Mouse (Mus musculus): Measurements from ENCODE around the gene BC035044. TPM values are rescaled to one million over a fixed set of nuclear protein-coding genes. Genes with fewer than 3 reads are reported as not detected.

The BC035044 gene
- total and polyA plus RNA-seq, 2 experiments from 2014 or later = 0.38 to 0.41 TPM

DNA sequence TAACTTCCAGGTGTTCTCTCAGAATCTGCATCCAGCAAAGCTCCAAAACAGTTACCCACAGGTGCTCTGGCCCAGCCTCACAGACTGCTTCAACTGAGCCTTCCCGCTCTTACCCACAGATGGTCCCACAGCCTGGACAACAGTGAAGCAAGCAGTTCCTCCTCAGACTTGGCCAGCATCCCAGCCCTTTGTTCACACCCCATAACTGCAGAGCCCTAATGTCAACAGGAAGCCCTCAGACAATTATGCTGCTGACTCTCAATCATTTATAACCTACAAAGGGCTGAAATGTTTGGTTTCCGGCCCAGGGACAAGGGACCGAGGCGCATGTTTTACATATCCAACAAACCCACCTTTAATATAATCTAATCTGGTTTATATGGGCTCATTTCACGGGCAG is 34.7 kb downstream of the BC035044 start:
- peak; percentile 59 for ATAC-seq
- Histone ChIP-seq H3K4me1 (ENCODE audit: insufficient read depth) (no peaks in the 10 kb centered on the region), H3K9me3 (ENCODE audit: low read length) (no peaks in the 10 kb centered on the region)

DNA sequence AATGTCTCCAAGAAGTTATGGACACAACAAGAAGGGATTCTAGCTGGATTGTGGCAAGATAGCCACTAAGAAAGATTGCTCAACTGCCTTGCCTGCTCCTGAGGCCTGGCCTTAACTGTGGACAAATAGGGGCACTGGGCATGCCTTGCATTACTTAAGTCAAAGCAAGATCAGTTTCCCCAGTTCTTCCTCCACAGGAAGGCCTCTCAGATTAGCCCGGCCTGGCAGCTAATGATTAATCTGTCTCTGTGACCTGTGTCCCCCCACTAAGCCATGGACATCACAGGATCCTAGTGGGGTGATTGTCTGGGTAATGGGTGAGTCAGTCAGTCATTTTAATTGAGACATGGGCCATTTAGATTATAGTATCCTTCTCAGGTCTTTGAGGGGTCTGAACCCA is 35.4 kb downstream of the BC035044 start:
- ATAC-seq = no peak
- Histone ChIP-seq H3K4me3 (ENCODE audit: low read depth, low read length) (no peak overlapping the region), H3K9me3 (ENCODE audit: low read length) (no peaks in the 10 kb centered on the region), H3K4me1 (ENCODE audit: insufficient read depth) (no peaks in the 10 kb centered on the region), H3K4me2 (ENCODE audit: low read depth) (no peak overlapping the region), H3K36me3 (ENCODE audit: insufficient read depth) (no peaks in the 10 kb centered on the region), H3K9ac (no peak overlapping the region), H3K27ac (ENCODE audit: low read depth, low read length) (no peak overlapping the region), H3K27me3 (ENCODE audit: insufficient read depth, low read length) (no peaks in the 10 kb centered on the region)
- DNase-seq = no peak
- 77% methylated on average over 1 of the region's 1 CpGs for WGBS
- no peak for TF ChIP-seq CTCF (IDR thresholded peaks at IDR 0.05; ENCODE audit: low read depth)

More for the DNA sequence above, 34.7 kb downstream of the BC035044 start:
- Histone ChIP-seq H3K27me3 (ENCODE audit: insufficient read depth, low read length) (no peaks in the 10 kb centered on the region), H3K9ac (no peak overlapping the region), H3K4me2 (ENCODE audit: low read depth) (no peak overlapping the region), H3K27ac (ENCODE audit: low read depth, low read length) (no peak overlapping the region), H3K36me3 (ENCODE audit: insufficient read depth) (no peaks in the 10 kb centered on the region), H3K4me3 (ENCODE audit: low read depth, low read length) (no peak overlapping the region)
- 34% methylated on average over 5 of the region's 5 CpGs for WGBS
- DNase-seq = no peak
- TF ChIP-seq CTCF (IDR thresholded peaks at IDR 0.05; ENCODE audit: low read depth) = no peak

DNA sequence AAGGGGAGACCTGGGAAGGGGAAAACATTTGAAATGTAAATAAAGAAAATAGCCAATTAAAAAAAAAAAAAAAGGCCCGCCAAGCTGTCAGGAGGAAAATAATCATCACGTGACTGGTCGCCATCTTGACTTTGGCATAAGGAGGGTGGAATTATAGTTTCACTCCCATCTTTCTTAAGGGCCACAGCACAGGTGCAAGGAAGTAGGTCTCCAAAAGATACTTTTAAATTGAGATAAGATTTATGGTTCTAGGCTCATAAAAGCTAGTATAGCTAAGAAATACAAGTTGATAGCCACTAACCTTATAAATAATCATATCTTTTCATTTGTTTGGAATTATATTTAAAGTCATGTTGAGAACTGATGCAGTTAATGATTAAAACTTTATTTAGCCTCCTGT is 36.0 kb downstream of the BC035044 start:
- no peak for TF ChIP-seq CTCF (IDR thresholded peaks at IDR 0.05; ENCODE audit: low read depth)
- Histone ChIP-seq H3K4me2 (ENCODE audit: low read depth) (no peak overlapping the region), H3K4me3 (ENCODE audit: low read depth, low read length) (no peak overlapping the region), H3K36me3 (ENCODE audit: insufficient read depth) (no peaks in the 10 kb centered on the region), H3K9ac (no peak overlapping the region), H3K4me1 (ENCODE audit: insufficient read depth) (no peaks in the 10 kb centered on the region), H3K27ac (ENCODE audit: low read depth, low read length) (no peak overlapping the region), H3K9me3 (ENCODE audit: low read length) (no peaks in the 10 kb centered on the region), H3K27me3 (ENCODE audit: insufficient read depth, low read length) (no peaks in the 10 kb centered on the region)
- 93% methylated on average over 3 of the region's 3 CpGs for WGBS
- no peak for DNase-seq
- ATAC-seq = no peak

DNA sequence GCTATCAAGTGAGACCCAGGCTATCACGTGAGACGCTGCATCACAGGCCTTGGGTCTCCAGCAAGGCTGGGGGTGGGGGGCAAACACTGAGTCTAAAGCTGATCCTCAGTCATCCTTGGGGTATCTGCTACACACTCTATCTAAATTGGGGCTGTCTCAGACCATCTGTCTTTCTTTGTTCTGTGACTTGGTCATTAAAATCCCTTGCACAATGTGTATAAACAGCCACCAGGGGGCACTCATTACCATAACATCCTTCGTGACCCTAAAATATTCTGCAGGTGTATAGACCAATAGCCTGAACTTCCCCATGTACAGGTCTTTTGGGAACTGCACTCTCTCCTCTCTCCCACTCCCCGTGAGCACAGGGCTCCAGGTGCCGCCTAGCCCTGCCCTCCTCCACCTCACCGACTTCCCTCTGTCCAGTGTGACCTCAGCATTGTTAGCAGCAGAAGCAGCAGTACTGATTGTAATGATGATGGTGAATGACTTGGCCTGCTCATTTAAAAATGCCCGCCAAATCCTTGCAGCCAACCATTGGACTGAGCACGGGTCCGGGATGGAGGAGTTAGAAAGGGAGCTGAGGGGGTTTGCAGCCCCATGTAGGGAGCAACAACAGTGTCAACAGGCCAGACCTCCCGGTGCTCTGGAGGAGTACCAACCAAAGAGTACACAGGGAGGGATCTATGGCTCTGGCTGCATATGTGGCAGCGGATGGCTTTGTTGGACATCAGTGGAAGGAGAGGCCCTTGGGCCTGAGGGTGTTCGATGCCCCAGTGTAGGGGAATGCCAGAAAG is 36.7 kb downstream of the BC035044 start:
- Histone ChIP-seq H3K27ac (ENCODE audit: low read depth, low read length) (no peak overlapping the region), H3K9ac (0 out of 2 replicates have a peak overlapping the region, but pooled peaks have one; percentile 3), H3K4me3 (ENCODE audit: low read depth, low read length) (no peak overlapping the region), H3K9me3 (ENCODE audit: low read length) (no peaks in the 10 kb centered on the region), H3K27me3 (ENCODE audit: insufficient read depth, low read length) (no peaks in the 10 kb centered on the region), H3K4me1 (ENCODE audit: insufficient read depth) (no peaks in the 10 kb centered on the region), H3K36me3 (ENCODE audit: insufficient read depth) (no peaks in the 10 kb centered on the region), H3K4me2 (ENCODE audit: low read depth) (no peak overlapping the region)
- TF ChIP-seq CTCF (IDR thresholded peaks at IDR 0.05; ENCODE audit: low read depth) = peak; percentile 72
- ATAC-seq (peak; percentile 69), DNase-seq (peak; percentile 69)
- 44% methylated on average over 12 of the region's 12 CpGs for WGBS

DNA sequence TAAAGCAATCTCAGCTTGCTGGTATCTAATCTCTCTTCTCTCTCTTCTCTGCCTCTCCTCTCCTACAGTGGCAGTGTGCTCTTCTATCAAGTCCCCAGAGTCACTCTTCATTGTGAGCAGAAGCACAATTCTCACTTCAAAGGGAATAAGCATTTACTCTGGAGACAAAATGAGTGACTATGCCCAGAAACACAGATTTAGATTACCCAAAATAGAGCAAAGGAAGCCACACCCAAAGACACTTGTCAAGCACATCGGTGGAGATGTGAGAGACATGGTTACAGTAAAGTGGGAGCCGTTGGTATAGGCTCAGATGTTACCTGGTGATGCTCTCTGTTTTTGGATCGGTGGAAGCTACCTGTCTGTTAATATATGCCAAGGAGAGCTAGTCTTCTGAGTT is 38.2 kb downstream of the BC035044 start:
- Histone ChIP-seq H3K4me2 (ENCODE audit: low read depth) (no peak overlapping the region), H3K36me3 (ENCODE audit: insufficient read depth) (no peaks in the 10 kb centered on the region), H3K27ac (ENCODE audit: low read depth, low read length) (no peak overlapping the region), H3K9ac (no peak overlapping the region), H3K9me3 (ENCODE audit: low read length) (no peaks in the 10 kb centered on the region), H3K4me1 (ENCODE audit: insufficient read depth) (no peaks in the 10 kb centered on the region), H3K4me3 (ENCODE audit: low read depth, low read length) (no peak overlapping the region), H3K27me3 (ENCODE audit: insufficient read depth, low read length) (no peaks in the 10 kb centered on the region)
- ATAC-seq (no peak), DNase-seq (no peak)
- WGBS = 80% methylated on average over 3 of the region's 3 CpGs
- TF ChIP-seq CTCF (IDR thresholded peaks at IDR 0.05; ENCODE audit: low read depth) = no peak

DNA sequence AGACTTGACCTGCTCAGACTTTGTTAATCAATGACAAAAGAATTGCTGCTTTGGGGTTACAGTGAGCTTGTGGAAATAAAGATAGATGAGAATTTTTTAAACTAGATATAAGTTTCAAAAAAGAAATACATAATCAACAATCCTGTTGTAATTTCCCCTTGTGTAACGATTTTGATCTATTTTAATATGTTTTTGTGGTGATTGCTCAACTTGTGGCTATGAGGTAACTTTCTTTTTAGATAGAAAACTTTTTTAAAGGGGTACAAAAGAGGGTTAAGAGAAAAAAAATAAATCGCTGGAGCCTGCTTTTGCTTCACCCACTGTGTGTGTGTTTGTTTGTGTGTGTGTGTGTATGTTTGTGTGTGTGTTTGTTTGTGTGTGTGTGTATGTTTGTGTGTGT is 39.8 kb downstream of the BC035044 start:
- Histone ChIP-seq H3K9me3 (ENCODE audit: low read length) (no peaks in the 10 kb centered on the region), H3K4me2 (ENCODE audit: low read depth) (no peak overlapping the region), H3K36me3 (ENCODE audit: insufficient read depth) (no peaks in the 10 kb centered on the region), H3K4me3 (ENCODE audit: low read depth, low read length) (no peak overlapping the region), H3K27me3 (ENCODE audit: insufficient read depth, low read length) (no peaks in the 10 kb centered on the region), H3K9ac (no peak overlapping the region), H3K27ac (ENCODE audit: low read depth, low read length) (no peak overlapping the region), H3K4me1 (ENCODE audit: insufficient read depth) (no peaks in the 10 kb centered on the region)
- no peak for DNase-seq
- TF ChIP-seq CTCF (IDR thresholded peaks at IDR 0.05; ENCODE audit: low read depth) = no peak
- 83% methylated on average over 2 of the region's 2 CpGs for WGBS
- ATAC-seq = no peak

DNA sequence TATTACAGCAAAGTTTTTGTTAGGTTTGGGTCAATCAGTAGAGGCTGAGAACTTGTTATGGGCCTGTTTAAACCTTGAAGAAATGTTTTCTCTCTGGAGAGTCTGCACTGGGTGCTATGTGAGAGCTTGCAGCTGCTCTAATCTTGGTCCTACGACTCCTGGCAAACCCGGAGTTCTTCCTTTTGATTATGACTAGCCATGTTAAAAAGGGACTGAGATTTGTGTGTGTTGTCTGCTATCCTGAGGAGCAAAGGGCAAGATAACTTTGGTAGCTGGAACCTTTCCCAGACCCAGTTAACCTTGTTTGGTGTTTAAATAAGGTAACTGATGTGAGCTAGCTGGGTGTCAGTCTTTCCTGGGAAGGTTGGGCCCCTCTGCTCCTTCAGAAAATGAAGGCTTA is 40.3 kb downstream of the BC035044 start:
- Histone ChIP-seq H3K27ac (ENCODE audit: low read depth, low read length) (no peak overlapping the region), H3K4me2 (ENCODE audit: low read depth) (no peak overlapping the region), H3K9me3 (ENCODE audit: low read length) (no peaks in the 10 kb centered on the region), H3K36me3 (ENCODE audit: insufficient read depth) (no peaks in the 10 kb centered on the region), H3K4me1 (ENCODE audit: insufficient read depth) (no peaks in the 10 kb centered on the region), H3K4me3 (ENCODE audit: low read depth, low read length) (no peak overlapping the region), H3K9ac (no peak overlapping the region), H3K27me3 (ENCODE audit: insufficient read depth, low read length) (no peaks in the 10 kb centered on the region)
- WGBS = 81% methylated on average over 2 of the region's 2 CpGs
- TF ChIP-seq CTCF (IDR thresholded peaks at IDR 0.05; ENCODE audit: low read depth) = no peak
- DNase-seq = no peak
- ATAC-seq = no peak

All from forebrain, postnatal 0 days (tissue).